Mouse (Mus musculus) adrenal gland, postnatal 25 days (tissue): Measurements from ENCODE around the gene Cyp46a1. TPM values are rescaled to one million over a fixed set of nuclear protein-coding genes. Genes with fewer than 3 reads are reported as not detected.

Source experiments
- DNase-seq: peaks from one replicate; pipeline ENCODE4 v3.0.0; 2021; ENCODE audit warnings: mixed read lengths
- total RNA-seq: library from RNA; stranded (reverse); gene quantifications from 2 replicates; pipeline ENCODE4 v1.2.3, GENCODE M21; 2021

Cyp46a1 gene
- total RNA-seq, 1 experiment from 2014 or later: 3.1 TPM

DNA sequence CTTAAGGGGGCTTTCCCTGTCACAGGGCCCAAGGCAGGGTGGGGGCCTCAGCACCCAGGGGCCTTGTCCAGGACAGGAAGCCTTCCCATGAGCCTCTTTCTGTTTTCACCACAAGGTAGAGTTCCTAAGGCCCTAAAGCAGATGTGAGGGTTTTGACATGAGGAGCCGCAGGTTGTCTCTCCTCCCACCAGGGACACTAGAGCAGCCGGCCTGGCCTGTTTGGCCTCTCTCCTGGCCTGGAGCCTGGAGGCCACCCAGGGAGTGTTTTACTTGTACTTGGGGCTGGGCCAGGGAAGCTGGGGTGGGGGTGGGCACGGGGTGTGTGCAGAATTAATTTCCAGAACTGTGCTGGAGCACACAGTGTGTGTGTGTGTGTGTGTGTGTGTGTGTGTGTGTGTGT, 31.2 kb downstream of the Cyp46a1 start:
- DNase-seq: peak; percentile 47

GRCm38 (mm10) chr12:108365868-108366267, 31.7 kb downstream of the Cyp46a1 start:
- DNase-seq: no peak

DNA sequence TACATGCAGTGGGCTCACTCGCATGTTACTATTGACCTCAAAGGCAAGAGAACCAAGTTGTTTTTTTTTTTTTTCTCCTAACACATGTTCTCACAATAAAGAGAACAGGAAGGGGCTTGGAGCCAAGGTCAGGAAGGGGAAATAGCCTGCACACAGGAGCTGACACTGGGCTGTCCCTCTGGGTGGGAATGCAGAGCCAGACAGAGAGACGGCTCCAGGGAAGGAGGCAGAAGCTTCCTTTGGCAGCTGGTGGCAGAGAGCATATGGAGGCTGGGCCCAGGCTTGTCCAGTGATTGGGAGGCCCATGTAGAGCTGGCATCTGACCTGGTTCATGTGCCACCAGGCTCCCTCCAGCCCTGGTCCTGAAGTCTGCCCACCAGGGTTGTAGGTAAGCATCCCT, 33.7 kb downstream of the Cyp46a1 start:
- no peak for DNase-seq

DNA sequence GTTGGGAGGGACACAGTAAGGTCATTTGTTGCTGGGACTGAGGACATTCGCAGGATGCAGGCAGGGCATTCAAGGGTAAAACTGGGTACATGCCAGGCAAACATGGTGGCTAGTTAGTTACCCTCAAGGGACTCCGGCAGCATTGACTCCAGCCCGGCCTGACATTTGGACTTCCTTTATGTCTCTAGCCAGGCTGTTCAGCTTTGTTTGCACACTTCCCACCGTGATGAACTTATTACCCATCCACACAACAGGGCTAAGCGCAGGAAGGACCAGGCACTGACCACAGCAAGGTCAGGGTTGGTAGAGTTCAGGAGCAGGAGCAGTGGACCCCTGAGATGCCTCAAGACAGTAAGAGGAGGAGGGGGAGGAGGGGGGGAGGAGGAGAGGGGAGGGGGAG, 34.7 kb downstream of the Cyp46a1 start:
- DNase-seq: no peak

DNA sequence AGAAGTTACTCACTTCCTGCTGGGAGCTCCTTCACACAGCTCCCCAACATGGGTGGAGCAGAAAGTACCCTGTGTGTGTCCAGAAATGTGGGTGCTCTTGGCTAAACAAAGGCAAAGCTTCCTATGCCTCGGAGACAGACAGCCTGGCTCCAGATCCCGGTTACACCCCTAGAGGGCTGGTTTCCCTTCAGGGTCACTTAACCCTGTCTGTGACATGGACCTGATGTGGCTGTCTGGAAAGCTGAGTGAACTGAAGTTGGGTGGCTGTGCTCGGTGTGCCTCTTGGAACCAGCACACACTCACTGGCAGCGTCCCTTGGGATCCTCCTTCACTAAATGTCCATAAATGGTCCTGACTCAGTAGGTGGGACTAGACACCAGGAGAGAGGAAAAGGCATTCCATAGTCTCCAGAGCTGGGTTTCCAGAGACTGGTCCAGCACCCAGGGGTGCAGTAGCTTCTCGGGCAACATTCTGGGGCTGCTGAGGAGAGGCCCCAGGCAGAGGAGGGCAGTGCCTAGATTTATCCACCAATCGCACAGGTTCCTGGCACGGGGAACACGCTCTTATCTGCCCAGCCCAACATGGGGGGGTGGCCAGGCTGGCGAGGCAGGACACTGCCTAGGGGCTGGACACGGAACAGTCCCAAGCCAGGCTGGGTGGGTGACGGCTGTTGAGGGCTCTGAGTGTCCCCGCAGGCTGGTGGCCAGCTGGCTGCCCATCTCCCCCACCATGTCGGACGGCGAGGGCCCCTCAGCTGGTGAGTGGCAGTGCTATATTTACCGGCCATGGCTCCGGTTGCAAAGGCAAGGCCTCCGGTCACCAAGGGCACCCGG, 36.6 kb downstream of the Cyp46a1 start, which contains the start of gene Eml1:
TSS of gene Eml1 (plus strand) at position 362 of the 833 bp plus-strand sequence.
- peak; percentile 35 for DNase-seq

GRCm38 (mm10) chr12:108371429-108371765, 37.2 kb downstream of the Cyp46a1 start:
- no peak for DNase-seq

DNA sequence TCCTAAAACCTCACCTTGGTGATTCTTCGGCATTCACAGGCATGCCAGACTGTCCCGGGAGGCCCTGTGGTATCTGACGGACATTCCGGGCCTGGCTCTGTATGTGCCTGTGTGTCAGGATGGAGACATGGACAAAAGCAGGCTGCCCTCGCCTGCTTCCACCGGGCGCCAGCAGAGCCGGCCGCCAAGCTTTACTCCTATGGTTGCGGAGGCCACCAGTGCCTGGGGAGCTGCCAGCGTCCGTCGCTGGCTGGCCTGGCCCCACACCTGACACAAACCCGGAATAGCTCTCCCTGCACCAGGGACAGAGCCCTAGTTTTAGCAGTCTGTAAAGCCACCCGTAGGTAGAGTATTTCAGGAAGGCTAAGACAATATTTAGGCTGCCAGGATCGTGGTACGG, 38.1 kb downstream of the Cyp46a1 start:
- DNase-seq: no peak

DNA sequence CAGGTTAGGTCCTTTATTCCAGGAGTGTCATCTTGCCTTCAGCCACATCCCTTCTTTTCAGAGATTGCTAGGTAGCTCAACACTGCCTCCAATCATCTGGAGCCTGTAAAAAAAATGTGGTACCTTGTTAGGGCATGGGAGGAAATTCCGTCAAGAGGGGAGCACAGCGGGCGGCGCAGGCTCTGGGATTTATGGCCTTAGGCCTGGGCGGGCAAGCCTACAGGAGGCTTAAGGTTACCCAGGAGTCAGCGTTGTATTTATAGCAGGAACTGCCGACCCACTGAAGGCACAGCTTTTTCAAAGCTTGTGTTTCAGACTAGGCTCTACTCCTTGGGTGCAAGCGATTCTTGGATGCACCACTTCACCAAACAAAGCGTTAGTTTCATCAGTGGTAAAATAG, 39.4 kb downstream of the Cyp46a1 start:
- DNase-seq: no peak

GRCm38 (mm10) chr12:108374689-108375088, 40.5 kb downstream of the Cyp46a1 start:
- no peak for DNase-seq

DNA sequence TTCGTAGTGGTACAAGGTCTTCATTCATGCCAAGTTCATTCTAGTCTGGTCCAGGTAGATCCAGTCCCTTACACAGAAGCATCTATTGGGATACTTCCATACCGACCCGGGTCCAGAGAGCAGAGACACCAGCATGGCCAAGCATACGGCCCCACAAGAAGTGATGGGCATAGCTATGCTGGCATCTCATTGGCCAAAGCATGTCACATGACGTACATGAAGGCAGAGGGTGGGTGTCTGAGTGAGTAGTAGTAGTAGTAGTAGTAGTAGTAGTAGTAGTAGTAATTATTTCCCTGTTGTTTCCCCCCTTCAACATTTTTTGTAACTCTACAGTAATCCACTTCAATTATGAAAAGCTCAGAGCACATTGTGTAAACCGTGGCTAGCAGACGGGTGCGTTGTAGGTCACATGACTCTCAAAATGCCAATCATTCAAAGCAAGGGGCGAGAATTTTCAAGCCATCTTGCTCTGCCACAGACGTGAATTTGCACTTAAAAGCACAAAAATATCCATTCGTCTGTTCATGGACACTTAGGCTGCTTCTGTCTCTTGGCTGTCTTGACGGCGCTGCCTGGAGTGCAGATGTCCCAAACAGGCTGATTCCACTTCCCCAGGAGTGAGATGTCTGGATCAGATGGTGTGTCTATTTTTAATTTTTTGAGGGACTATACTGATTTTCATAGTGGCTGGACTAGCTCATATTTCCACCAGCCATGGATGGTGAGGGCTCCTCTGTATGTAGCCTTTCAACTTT, 44.4 kb downstream of the Cyp46a1 start:
- no peak for DNase-seq

DNA sequence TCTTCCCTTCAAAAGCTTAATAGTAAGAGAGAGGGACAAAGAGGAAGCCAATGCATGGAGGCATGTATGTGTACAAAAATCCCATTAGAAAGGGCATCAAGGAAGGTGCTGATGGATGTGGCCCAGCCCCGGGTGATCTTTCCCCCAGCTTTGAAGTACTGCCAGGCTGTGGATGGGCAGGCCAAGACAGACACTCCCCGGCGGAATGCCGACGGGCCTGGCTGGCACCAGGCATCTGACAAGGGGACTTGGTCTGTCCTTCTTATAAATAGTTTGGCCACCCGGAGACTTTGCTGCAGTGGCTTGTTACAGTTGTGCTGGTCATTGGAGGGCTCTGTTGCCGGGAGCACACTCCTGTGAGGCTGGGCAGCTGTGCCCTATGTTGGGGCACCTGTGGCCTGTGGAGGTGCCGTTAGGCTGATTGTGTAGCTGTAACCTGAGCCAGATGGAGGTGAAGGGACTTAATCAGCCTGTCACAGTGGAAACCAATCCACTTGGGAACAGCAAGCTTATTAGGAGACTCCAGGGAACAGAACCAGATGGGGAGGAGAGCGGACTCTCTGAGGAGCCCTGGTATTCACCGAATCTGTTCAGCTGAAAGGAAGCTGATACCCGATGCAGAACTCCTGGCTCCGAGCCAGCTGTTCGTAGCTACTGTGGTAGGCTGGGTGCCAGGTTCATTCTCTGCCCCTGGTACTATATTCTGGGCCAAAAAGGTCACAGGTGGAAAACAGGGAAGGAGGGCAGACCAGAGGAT, 52.5 kb downstream of the Cyp46a1 start:
- DNase-seq: peak; percentile 39

- DNase-seq: no peak
Observed at GRCm38 (mm10) chr12:108389718-108390117, 55.5 kb downstream of the Cyp46a1 start.

- DNase-seq: peak; percentile 48
Observed at GRCm38 (mm10) chr12:108392254-108393044, 58.3 kb downstream of the Cyp46a1 start.

DNA sequence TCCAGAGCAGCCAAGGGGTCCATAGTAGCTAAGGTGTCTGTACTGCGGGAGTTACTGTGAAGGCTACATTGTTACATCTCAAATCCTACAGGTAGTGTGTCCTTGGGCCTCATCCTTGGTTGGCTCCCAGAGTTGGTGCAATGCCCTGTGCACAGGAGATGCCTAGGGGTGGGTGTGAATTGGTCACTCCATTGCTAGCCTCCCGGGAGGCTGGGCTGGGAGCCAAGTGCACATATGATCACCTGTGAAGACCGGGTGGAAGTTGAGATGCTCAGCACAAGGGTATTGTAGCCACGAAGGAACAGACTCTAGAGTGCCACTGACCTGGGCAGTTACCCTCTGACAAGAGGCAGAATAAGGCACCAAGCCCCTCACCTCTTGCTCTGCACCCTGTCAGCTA, 58.9 kb downstream of the Cyp46a1 start:
- no peak for DNase-seq

- DNase-seq: peak; percentile 97
Observed at GRCm38 (mm10) chr12:108393637-108394036, 59.5 kb downstream of the Cyp46a1 start.

- no peak for DNase-seq
Observed at GRCm38 (mm10) chr12:108394534-108395284, 60.5 kb downstream of the Cyp46a1 start.

- no peak for DNase-seq
Observed at GRCm38 (mm10) chr12:108395285-108395660, 61.1 kb downstream of the Cyp46a1 start.

DNA sequence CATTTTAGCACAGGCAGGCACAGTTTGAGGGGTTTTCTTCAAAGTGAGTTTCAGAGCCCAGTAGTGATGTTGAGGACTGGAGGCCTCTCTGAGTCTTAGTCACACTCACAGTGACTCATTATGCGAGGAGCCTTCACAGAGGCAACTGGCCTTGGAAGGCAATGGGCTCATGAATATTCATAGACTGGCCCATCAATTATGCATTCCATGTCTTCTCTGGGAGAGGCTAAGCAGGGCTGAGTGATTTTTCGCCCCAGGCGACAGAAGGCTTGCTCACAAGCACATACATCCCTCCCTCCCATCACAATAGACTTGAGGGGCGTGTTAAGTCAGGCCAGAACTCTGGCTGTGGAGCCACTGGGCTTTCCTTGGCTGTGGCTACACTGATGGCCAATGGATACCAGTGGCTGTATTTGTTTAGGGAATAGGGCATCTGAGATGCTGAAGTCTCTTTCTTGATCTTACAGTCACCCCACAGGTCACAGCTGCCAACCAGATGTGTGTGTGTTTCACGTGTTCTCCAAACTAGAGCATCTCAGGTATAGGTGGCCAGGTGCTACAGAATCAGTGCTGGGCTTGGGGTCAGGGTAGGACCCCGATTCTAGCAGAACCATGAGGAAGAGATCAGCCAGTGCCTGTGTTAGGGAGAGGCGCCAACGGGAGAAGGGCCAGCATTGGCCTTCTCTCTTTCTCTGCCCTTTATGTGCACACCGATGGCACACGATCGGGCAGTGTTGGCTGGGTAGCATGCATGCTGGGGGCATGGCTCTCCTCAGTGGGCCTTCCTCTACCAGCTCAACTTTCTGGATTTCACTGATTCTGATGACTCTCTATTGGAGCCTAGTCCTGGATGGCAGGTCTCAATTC, 62.1 kb downstream of the Cyp46a1 start:
- DNase-seq: no peak

- no peak for DNase-seq
Observed at GRCm38 (mm10) chr12:108398681-108399080, 64.5 kb downstream of the Cyp46a1 start.

GRCm38 (mm10) chr12:108399191-108399590, 65.0 kb downstream of the Cyp46a1 start:
- DNase-seq: no peak
